In genomic region chr16:55400818-55401217, GRCm38 (mm10) we compare ENCODE assay signal across 21 mouse cellular contexts.
A peak's percentile ranks its signal among the peaks of the same experiment; 100 is the strongest.
DNase-seq lines count a peak whose midpoint lies in the region; ATAC-seq lines count a peak whose summit lies in the region.
"Had no signal": no experiment of that assay in that cellular context is flagged by ENCODE, and none has a peak within 500 bp of the region (broad histone marks: within the 10 kb centered on the region; RNA-seq: fewer than 3 reads in every experiment).

No protein-coding gene starts in this region.

- DNase-seq in limb, embryonic 11.5 days (ENCODE audit: low spot score), result no peak
- DNase-seq in forebrain, embryonic 10.5 days (ENCODE audit: extremely low spot score, low spot score), result no peak
- DNase-seq in lung, postnatal 25 days (ENCODE audit: low spot score), result no peak
- DNase-seq in thymus, adult 18-20 months, result no peak
- DNase-seq: adrenal gland, adult 2 months; adrenal gland, postnatal 10 days; adrenal gland, postnatal 25 days; cerebellum, adult 11 months; cerebellum, adult 18-20 months; cerebellum, adult 8-10 months; cerebellum, adult 9-11 months; cerebellum, postnatal 14 days; cerebellum, postnatal 36 days; embryo, embryonic 11 days; forebrain, postnatal 0 days had no signal

- no peak overlapping the region for H3K4me3 ChIP-seq in limb, embryonic 11.5 days (ENCODE audit: low read depth, low read length)
- no peak overlapping the region for H3K4me3 ChIP-seq in limb, embryonic 13.5 days
- H3K4me3 ChIP-seq in forebrain, embryonic 10.5 days, result no peak overlapping the region
- H3K4me3 ChIP-seq: embryonic facial prominence, embryonic 13.5 days; embryonic facial prominence, embryonic 15.5 days; erythroblast, embryonic 14.5 days; forebrain, embryonic 13.5 days; forebrain, embryonic 15.5 days had no signal

- no peaks in the 10 kb centered on the region for H3K36me3 ChIP-seq in limb, embryonic 11.5 days (ENCODE audit: control insufficient read depth, insufficient read depth, low read length)
- H3K36me3 ChIP-seq in limb, embryonic 13.5 days, result no peaks in the 10 kb centered on the region
- H3K36me3 ChIP-seq in forebrain, embryonic 10.5 days (replicated peaks), result no peaks in the 10 kb centered on the region
- H3K36me3 ChIP-seq: embryonic facial prominence, embryonic 13.5 days; embryonic facial prominence, embryonic 15.5 days; forebrain, embryonic 15.5 days had no signal

- H3K9ac ChIP-seq in limb, embryonic 11.5 days (ENCODE audit: low read length), result no peak overlapping the region
- no peak overlapping the region for H3K9ac ChIP-seq in limb, embryonic 13.5 days
- H3K9ac ChIP-seq: embryonic facial prominence, embryonic 13.5 days; embryonic facial prominence, embryonic 15.5 days; forebrain, embryonic 13.5 days; forebrain, embryonic 15.5 days; forebrain, postnatal 0 days had no signal

- H3K27ac ChIP-seq in limb, embryonic 11.5 days (replicated peaks; ENCODE audit: low read depth, low read length), result no peak overlapping the region
- no peak overlapping the region for H3K27ac ChIP-seq in limb, embryonic 13.5 days
- H3K27ac ChIP-seq in forebrain, embryonic 10.5 days, result no peak overlapping the region
- H3K27ac ChIP-seq: embryonic facial prominence, embryonic 13.5 days; embryonic facial prominence, embryonic 15.5 days; forebrain, embryonic 13.5 days; forebrain, embryonic 15.5 days had no signal

- peak; percentile 26; the same call in 1 of the 2 replicates for ATAC-seq in limb, embryonic 11.5 days (ENCODE audit: insufficient number of reproducible peaks, low FRiP score, low TSS enrichment, low read depth)
- ATAC-seq in limb, embryonic 13.5 days (ENCODE audit: low FRiP score, low read depth), result peak; percentile 83; the same call in 1 of the 2 replicates
- ATAC-seq: forebrain, embryonic 13.5 days; forebrain, embryonic 15.5 days; forebrain, postnatal 0 days had no signal

- H3K4me1 ChIP-seq in limb, embryonic 11.5 days (ENCODE audit: control insufficient read depth, insufficient read depth, low read length), result no peaks in the 10 kb centered on the region
- H3K4me1 ChIP-seq in limb, embryonic 13.5 days, result no peaks in the 10 kb centered on the region
- H3K4me1 ChIP-seq in forebrain, embryonic 10.5 days, result no peaks in the 10 kb centered on the region
- H3K4me1 ChIP-seq: embryonic facial prominence, embryonic 15.5 days; forebrain, embryonic 13.5 days; forebrain, embryonic 15.5 days had no signal

- no peaks in the 10 kb centered on the region for H3K9me3 ChIP-seq in limb, embryonic 11.5 days (ENCODE audit: control insufficient read depth, low read length)
- no peaks in the 10 kb centered on the region for H3K9me3 ChIP-seq in limb, embryonic 13.5 days
- no peaks in the 10 kb centered on the region for H3K9me3 ChIP-seq in forebrain, embryonic 10.5 days
- H3K9me3 ChIP-seq: embryonic facial prominence, embryonic 13.5 days; embryonic facial prominence, embryonic 15.5 days; forebrain, embryonic 13.5 days; forebrain, embryonic 15.5 days had no signal

- H3K4me2 ChIP-seq in limb, embryonic 11.5 days (ENCODE audit: low read depth, severe bottlenecking), result no peak overlapping the region
- no peak overlapping the region for H3K4me2 ChIP-seq in limb, embryonic 13.5 days (replicated peaks)
- H3K4me2 ChIP-seq: embryonic facial prominence, embryonic 13.5 days; embryonic facial prominence, embryonic 15.5 days; forebrain, embryonic 13.5 days; forebrain, embryonic 15.5 days had no signal

- no peaks in the 10 kb centered on the region for H3K27me3 ChIP-seq in limb, embryonic 11.5 days (ENCODE audit: control insufficient read depth, insufficient read depth, low read length)
- no peaks in the 10 kb centered on the region for H3K27me3 ChIP-seq in limb, embryonic 13.5 days
- H3K27me3 ChIP-seq in forebrain, embryonic 10.5 days (ENCODE audit: poor library complexity, severe bottlenecking), result no peaks in the 10 kb centered on the region
- H3K27me3 ChIP-seq: embryonic facial prominence, embryonic 13.5 days; embryonic facial prominence, embryonic 15.5 days; forebrain, embryonic 13.5 days; forebrain, embryonic 15.5 days had no signal
